In genomic region chr1:130787001-130787400, GRCm38 (mm10) we compare ENCODE assay signal across 12 mouse cellular contexts. TPM values are rescaled to one million over a fixed set of nuclear protein-coding genes. Genes with fewer than 3 reads are reported as not detected.
DNase-seq lines count a peak whose midpoint lies in the region; ATAC-seq and TF ChIP-seq lines count a peak whose summit lies in the region.
"Had no signal": no experiment of that assay in that cellular context is flagged by ENCODE, and none has a peak within 500 bp of the region (broad histone marks: within the 10 kb centered on the region; RNA-seq: fewer than 3 reads in every experiment).

No protein-coding gene starts in this region.

- H3K27me3 ChIP-seq in kidney, embryonic 15.5 days: no peaks in the 10 kb centered on the region
- H3K27me3 ChIP-seq in testis, adult 2 months (ENCODE audit: control insufficient read depth, insufficient read depth, low read length): no peaks in the 10 kb centered on the region

- no peaks in the 10 kb centered on the region for H3K4me1 ChIP-seq in kidney, embryonic 15.5 days
- no peaks in the 10 kb centered on the region for H3K4me1 ChIP-seq in testis, adult 2 months (ENCODE audit: control insufficient read depth, insufficient read depth, low read length)

- H3K4me3 ChIP-seq in kidney, embryonic 15.5 days (replicated peaks): no peak overlapping the region
- H3K4me3 ChIP-seq in testis, adult 2 months (ENCODE audit: control insufficient read depth, low read depth, low read length): no peak overlapping the region
- H3K4me3 ChIP-seq: myocyte had no signal

- no peak overlapping the region for H3K4me2 ChIP-seq in kidney, embryonic 15.5 days

- TF ChIP-seq POLR2A in testis, adult 2 months (IDR thresholded peaks at IDR 0.05; ENCODE audit: control insufficient read depth, low read depth, low read length): no peak

- no peak overlapping the region for H3K27ac ChIP-seq in kidney, embryonic 15.5 days
- no peak overlapping the region for H3K27ac ChIP-seq in testis, adult 2 months (ENCODE audit: control insufficient read depth, insufficient read depth, low read depth, low read length)

- no peak for ATAC-seq in kidney, embryonic 15.5 days (replicated peaks; ENCODE audit: low FRiP score)
- ATAC-seq: inflammation-experienced regulatory T-cells, adult 6 months had no signal

- WGBS in kidney, embryonic 15.5 days: 46% methylated on average over 4 of the region's 4 CpGs

- H3K9me3 ChIP-seq in kidney, embryonic 15.5 days (replicated peaks): no peaks in the 10 kb centered on the region

- peak; percentile 27 for DNase-seq in kidney, adult 18-20 months
- DNase-seq in testis, postnatal 14 days (ENCODE audit: low spot score): no peak
- DNase-seq in kidney, postnatal 10 days: peak; percentile 39
- DNase-seq in cerebellum, postnatal 25 days: no peak
- no peak for DNase-seq in cerebellum, adult 9-11 months
- DNase-seq in natural killer cell, adult 2 months (ENCODE audit: low spot score in 2 of 2): no peak
- DNase-seq: heart, adult 18-20 months had no signal

- no peak overlapping the region for H3K9ac ChIP-seq in kidney, embryonic 15.5 days

- H3K36me3 ChIP-seq in kidney, embryonic 15.5 days: no peaks in the 10 kb centered on the region
- H3K36me3 ChIP-seq in testis, adult 2 months (ENCODE audit: control insufficient read depth, insufficient read depth, low read length): no peaks in the 10 kb centered on the region

- TF ChIP-seq CTCF in testis, adult 2 months (IDR thresholded peaks at IDR 0.05; ENCODE audit: control insufficient read depth, insufficient read depth, insufficient replicate concordance, low read depth, low read length): 0 out of 2 replicates have a peak, but pooled peaks have one; percentile 23

RNA-seq across cellular contexts. Expression of gene Fcamr, which starts 13.7 kb away (rescaled TPM):
- polyA plus RNA-seq in kidney, embryonic 15.5 days (2015; fragmentation: Nextera tagmentation; extraction: Ambion mirVana): not detected in 2 replicates
- 0.14 and 0.23 TPM in 2 replicates for polyA plus RNA-seq in testis, adult 2 months (2012; rRNA removed)
- polyA plus RNA-seq: forebrain, embryonic 11.5 days; myocyte had no signal

RNA-seq across cellular contexts. Expression of gene Pigr, which starts 39.5 kb away (rescaled TPM):
- 0.05 TPM in 1 of 2 replicates, not detected in the other for polyA plus RNA-seq in kidney, embryonic 15.5 days (2015; fragmentation: Nextera tagmentation; extraction: Ambion mirVana)
- 0.17 and 0.36 TPM in 2 replicates for polyA plus RNA-seq in testis, adult 2 months (2012; rRNA removed)
- polyA plus RNA-seq: forebrain, embryonic 11.5 days had no signal

RNA-seq across cellular contexts. Expression of gene AA986860, which starts 55.2 kb away (rescaled TPM):
- 10.7 and 11.6 TPM in 2 replicates for polyA plus RNA-seq in kidney, embryonic 15.5 days (2015; fragmentation: Nextera tagmentation; extraction: Ambion mirVana)
- polyA plus RNA-seq in testis, adult 2 months (2012; rRNA removed): 1.8 TPM in 2 replicates

RNA-seq across cellular contexts. Expression of gene Pfkfb2, which starts 57.9 kb away (rescaled TPM):
- polyA plus RNA-seq in kidney, embryonic 15.5 days (2015; fragmentation: Nextera tagmentation; extraction: Ambion mirVana): 8.0 and 8.2 TPM in 2 replicates
- polyA plus RNA-seq in testis, adult 2 months (2012; rRNA removed): 30.9 and 33.0 TPM in 2 replicates

Comparison
In these comparisons a context has a peak if more than half of its experiments do, and no peak if none do; other contexts are left out.
1. DNase-seq: peak in kidney, adult 18-20 months (single experiment) and kidney, postnatal 10 days (single experiment); none in testis, postnatal 14 days (single experiment), cerebellum, postnatal 25 days (0 of 2), cerebellum, adult 9-11 months (single experiment) and natural killer cell, adult 2 months (0 of 2).